Comparison of ENCODE assay signal across 8 mouse cellular contexts in the genomic region with DNA sequence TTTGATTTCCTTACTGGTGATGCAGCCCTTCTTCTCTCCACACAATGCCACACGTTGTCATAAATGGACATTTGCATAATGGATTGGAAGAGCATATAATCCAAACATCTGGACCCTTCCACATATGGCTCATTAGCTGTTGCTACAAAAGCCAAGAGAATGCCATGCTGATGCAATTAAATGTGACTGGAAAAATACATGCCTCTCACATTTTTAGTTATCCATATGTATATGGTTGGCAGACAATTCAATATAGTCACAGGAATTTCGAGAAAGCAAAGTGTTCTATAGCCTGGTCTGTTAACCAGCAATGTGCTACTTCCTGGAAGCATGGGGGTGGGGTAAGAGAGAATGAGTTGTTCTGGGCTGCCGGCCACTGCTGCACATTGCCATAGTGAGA.
DNase-seq lines count a peak whose midpoint lies in the region; ATAC-seq lines count a peak whose summit lies in the region.
"Had no signal": no experiment of that assay in that cellular context is flagged by ENCODE, and none has a peak within 500 bp of the region (broad histone marks: within the 10 kb centered on the region; RNA-seq: fewer than 3 reads in every experiment).

No protein-coding gene starts in this region.

- H3K36me3 ChIP-seq in forebrain, embryonic 12.5 days (replicated peaks), result no peaks in the 10 kb centered on the region
- no peaks in the 10 kb centered on the region for H3K36me3 ChIP-seq in hindbrain, embryonic 13.5 days
- no peaks in the 10 kb centered on the region for H3K36me3 ChIP-seq in midbrain, embryonic 13.5 days

- WGBS in forebrain, embryonic 12.5 days, result 40% methylated on average over 3 of the region's 3 CpGs
- 44% methylated on average over 3 of the region's 3 CpGs for WGBS in hindbrain, embryonic 13.5 days
- WGBS in midbrain, embryonic 13.5 days, result 23% methylated on average over 3 of the region's 3 CpGs

- H3K9me3 ChIP-seq in forebrain, embryonic 12.5 days, result no peaks in the 10 kb centered on the region
- no peaks in the 10 kb centered on the region for H3K9me3 ChIP-seq in hindbrain, embryonic 13.5 days
- H3K9me3 ChIP-seq in midbrain, embryonic 13.5 days, result no peaks in the 10 kb centered on the region

- H3K4me2 ChIP-seq in forebrain, embryonic 12.5 days, result no peak overlapping the region
- no peak overlapping the region for H3K4me2 ChIP-seq in hindbrain, embryonic 13.5 days
- no peak overlapping the region for H3K4me2 ChIP-seq in midbrain, embryonic 13.5 days (replicated peaks)

- ATAC-seq in forebrain, embryonic 12.5 days (ENCODE audit: low FRiP score), result peak; percentile 83
- peak; percentile 83 for ATAC-seq in hindbrain, embryonic 13.5 days (ENCODE audit: low FRiP score)
- peak; percentile 92 for ATAC-seq in midbrain, embryonic 13.5 days

- no peak overlapping the region for H3K9ac ChIP-seq in forebrain, embryonic 12.5 days
- no peak overlapping the region for H3K9ac ChIP-seq in hindbrain, embryonic 13.5 days
- no peak overlapping the region for H3K9ac ChIP-seq in midbrain, embryonic 13.5 days (replicated peaks)

- no peak overlapping the region for H3K4me3 ChIP-seq in forebrain, embryonic 12.5 days (replicated peaks)
- H3K4me3 ChIP-seq in hindbrain, embryonic 13.5 days, result no peak overlapping the region
- no peak overlapping the region for H3K4me3 ChIP-seq in midbrain, embryonic 13.5 days (replicated peaks)
- H3K4me3 ChIP-seq: layer of hippocampus, adult 2 months had no signal

- no peaks in the 10 kb centered on the region for H3K27me3 ChIP-seq in forebrain, embryonic 12.5 days
- no peaks in the 10 kb centered on the region for H3K27me3 ChIP-seq in hindbrain, embryonic 13.5 days
- no peaks in the 10 kb centered on the region for H3K27me3 ChIP-seq in midbrain, embryonic 13.5 days

- peak; percentile 6 to 26 for DNase-seq in left cerebral cortex, postnatal 25 days (ENCODE audit: low spot score in 2 of 2)
- no peak for DNase-seq in left cerebral cortex, postnatal 10 days (ENCODE audit: extremely low spot score in 1 of 2, low spot score in 2 of 2)
- no peak for DNase-seq in adrenal gland, postnatal 25 days
- no peak for DNase-seq in kidney, postnatal 36 days

- intact Hi-C loops in left cerebral cortex, postnatal 25 days (cut with DNase I), result no loop called here
- intact Hi-C loops in left cerebral cortex, postnatal 10 days (cut with DNase I), result no loop called here

- no peak overlapping the region; the same call in 1 of the 2 replicates for H3K27ac ChIP-seq in forebrain, embryonic 12.5 days
- H3K27ac ChIP-seq in hindbrain, embryonic 13.5 days, result peak overlapping the region; percentile 61; the same call in 1 of the 2 replicates
- H3K27ac ChIP-seq in midbrain, embryonic 13.5 days, result peak overlapping the region; percentile 59; the same call in 1 of the 2 replicates
- H3K27ac ChIP-seq: layer of hippocampus, adult 2 months had no signal

- H3K4me1 ChIP-seq in forebrain, embryonic 12.5 days, result peaks cover 9% of the 10 kb centered on the region
- 0 out of 2 replicates have a peak, but pooled peaks cover 4% of the 10 kb centered on the region for H3K4me1 ChIP-seq in hindbrain, embryonic 13.5 days (replicated peaks)
- peaks cover 14% of the 10 kb centered on the region for H3K4me1 ChIP-seq in midbrain, embryonic 13.5 days (replicated peaks)

Comparison
In these comparisons a context has a peak if more than half of its experiments do, and no peak if none do; other contexts are left out.
1. DNase-seq: peak in left cerebral cortex, postnatal 25 days (2 of 2); none in left cerebral cortex, postnatal 10 days (0 of 2), adrenal gland, postnatal 25 days (single experiment) and kidney, postnatal 36 days (0 of 2).
2. Peak in every context shown above with its lines, with median percentiles within 50 percentile points of each other: ATAC-seq.